Mouse (Mus musculus): ENCODE data around the gene Zfp524.

Gene Zfp524

GRCm38 (mm10) chr7:5051193-5052192 lies 37.3 kb downstream of the Zfp524 start, which contains the start of gene Zfp580:
Zfp580 (plus strand) TSS chr7:5051538.
- DNase-seq (ENCODE audit: low spot score in 2 of 2), result peak; percentile 32 to 63

GRCm38 (mm10) chr7:5052438-5052837 lies 38.2 kb downstream of the Zfp524 start:
- no peak for DNase-seq (ENCODE audit: low spot score in 2 of 2)

- no peak for DNase-seq (ENCODE audit: low spot score in 2 of 2)
These were observed 38.7 kb downstream of the Zfp524 start for GRCm38 (mm10) chr7:5052931-5053343.

GRCm38 (mm10) chr7:5053456-5054179 lies 39.4 kb downstream of the Zfp524 start:
- DNase-seq (ENCODE audit: low spot score in 2 of 2), result no peak

GRCm38 (mm10) chr7:5056651-5057263 lies 42.5 kb downstream of the Zfp524 start:
- no peak for DNase-seq (ENCODE audit: low spot score in 2 of 2)

- no peak for DNase-seq (ENCODE audit: low spot score in 2 of 2)
These were observed 43.2 kb downstream of the Zfp524 start for GRCm38 (mm10) chr7:5057381-5057780.

- DNase-seq (ENCODE audit: low spot score in 2 of 2), result peak in 1 of 2 experiments; percentile 37
These were observed 43.6 kb downstream of the Zfp524 start for GRCm38 (mm10) chr7:5057804-5058203.

- DNase-seq (ENCODE audit: low spot score in 2 of 2), result no peak
These were observed 44.4 kb downstream of the Zfp524 start for GRCm38 (mm10) chr7:5058631-5059030.

GRCm38 (mm10) chr7:5059421-5059820 lies 45.2 kb downstream of the Zfp524 start:
- DNase-seq (ENCODE audit: low spot score in 2 of 2), result no peak

- DNase-seq (ENCODE audit: low spot score in 2 of 2), result peak; percentile 51 to 64
These were observed 46.1 kb downstream of the Zfp524 start for GRCm38 (mm10) chr7:5060239-5060731.

GRCm38 (mm10) chr7:5060944-5061773 lies 46.9 kb downstream of the Zfp524 start:
- DNase-seq (ENCODE audit: low spot score in 2 of 2), result peak; percentile 97 to 99

GRCm38 (mm10) chr7:5061774-5062359 lies 47.7 kb downstream of the Zfp524 start, which contains the start of gene U2af2:
U2af2 (plus strand) TSS chr7:5062143.
- peak; percentile 92 to 95 for DNase-seq (ENCODE audit: low spot score in 2 of 2)

- peak; percentile 68 to 69 for DNase-seq (ENCODE audit: low spot score in 2 of 2)
These were observed 48.3 kb downstream of the Zfp524 start for GRCm38 (mm10) chr7:5062360-5063001.

- DNase-seq (ENCODE audit: low spot score in 2 of 2), result no peak
These were observed 50.7 kb downstream of the Zfp524 start for GRCm38 (mm10) chr7:5064886-5065285.
